Mouse (Mus musculus): ENCODE measurements around the gene Ugt2b1.
A peak's percentile ranks its signal among the peaks of the same experiment; 100 is the strongest.
"Not testable (repeated sequence)": the region's sequence is repeated elsewhere in the genome, so short reads cannot be mapped to it uniquely, and the experiment has no call there.

Ugt2b1 gene

GRCm38 (mm10) chr5:86926426-86926825, at the start of gene Ugt2b1:
TSS of gene Ugt2b1 (minus strand) at chr5:86926530.
- no peak for DNase-seq (ENCODE audit: low spot score in 2 of 2)

- not testable (repeated sequence) for DNase-seq (ENCODE audit: low spot score in 2 of 2)
These were observed 40.9 kb upstream of the Ugt2b1 start for GRCm38 (mm10) chr5:86967271-86967670.

GRCm38 (mm10) chr5:86962849-86963248, 36.5 kb upstream of the Ugt2b1 start:
- DNase-seq (ENCODE audit: low spot score in 2 of 2): not testable (repeated sequence)

- no peak for DNase-seq (ENCODE audit: low spot score in 2 of 2)
These were observed 35.4 kb upstream of the Ugt2b1 start for GRCm38 (mm10) chr5:86961587-86962358.

- DNase-seq (ENCODE audit: low spot score in 2 of 2): no peak
These were observed 34.2 kb upstream of the Ugt2b1 start for GRCm38 (mm10) chr5:86960504-86960903.

- no peak for DNase-seq (ENCODE audit: low spot score in 2 of 2)
These were observed 15.8 kb upstream of the Ugt2b1 start for GRCm38 (mm10) chr5:86942111-86942510.

GRCm38 (mm10) chr5:86920661-86921233, 5.6 kb downstream of the Ugt2b1 start:
- DNase-seq (ENCODE audit: low spot score in 2 of 2): no peak

GRCm38 (mm10) chr5:86911357-86912099, 14.8 kb downstream of the Ugt2b1 start:
- no peak for DNase-seq (ENCODE audit: low spot score in 2 of 2)

GRCm38 (mm10) chr5:86910770-86911169, 15.6 kb downstream of the Ugt2b1 start:
- DNase-seq (ENCODE audit: low spot score in 2 of 2): no peak

GRCm38 (mm10) chr5:86906758-86907157, 19.6 kb downstream of the Ugt2b1 start, which contains the start of gene Ugt2b34:
TSS of gene Ugt2b34 (minus strand) at chr5:86906937.
- no peak for DNase-seq (ENCODE audit: low spot score in 2 of 2)

- DNase-seq (ENCODE audit: low spot score in 2 of 2): no peak
These were observed 36.4 kb downstream of the Ugt2b1 start for GRCm38 (mm10) chr5:86889933-86890332.

GRCm38 (mm10) chr5:86888420-86888819, 37.9 kb downstream of the Ugt2b1 start:
- DNase-seq (ENCODE audit: low spot score in 2 of 2): no peak

GRCm38 (mm10) chr5:86887081-86887480, 39.2 kb downstream of the Ugt2b1 start:
- no peak for DNase-seq (ENCODE audit: low spot score in 2 of 2)

- peak in 1 of 2 experiments; percentile 8 for DNase-seq (ENCODE audit: low spot score in 2 of 2)
These were observed 39.7 kb downstream of the Ugt2b1 start for GRCm38 (mm10) chr5:86886620-86887019.

- DNase-seq (ENCODE audit: low spot score in 2 of 2): no peak
These were observed 54.5 kb downstream of the Ugt2b1 start for GRCm38 (mm10) chr5:86871877-86872276.
